Mouse (Mus musculus): ENCODE results near the gene Opcml. TPM values are rescaled to one million over a fixed set of nuclear protein-coding genes. Genes with fewer than 3 reads are reported as not detected.

The Opcml gene
- polyA plus RNA-seq, 2 experiments from 2014 or later = 0.40 TPM; not detected in 1

GRCm38 (mm10) chr9:28328434-28328833 is 537.9 kb downstream of the Opcml start:
- no peak for ATAC-seq

GRCm38 (mm10) chr9:28329477-28329876 is 538.9 kb downstream of the Opcml start:
- no peak for ATAC-seq

- no peak for ATAC-seq
Measured at GRCm38 (mm10) chr9:28336511-28337208, 546.1 kb downstream of the Opcml start.

- ATAC-seq = no peak
Measured at GRCm38 (mm10) chr9:28337837-28338236, 547.3 kb downstream of the Opcml start.

DNA sequence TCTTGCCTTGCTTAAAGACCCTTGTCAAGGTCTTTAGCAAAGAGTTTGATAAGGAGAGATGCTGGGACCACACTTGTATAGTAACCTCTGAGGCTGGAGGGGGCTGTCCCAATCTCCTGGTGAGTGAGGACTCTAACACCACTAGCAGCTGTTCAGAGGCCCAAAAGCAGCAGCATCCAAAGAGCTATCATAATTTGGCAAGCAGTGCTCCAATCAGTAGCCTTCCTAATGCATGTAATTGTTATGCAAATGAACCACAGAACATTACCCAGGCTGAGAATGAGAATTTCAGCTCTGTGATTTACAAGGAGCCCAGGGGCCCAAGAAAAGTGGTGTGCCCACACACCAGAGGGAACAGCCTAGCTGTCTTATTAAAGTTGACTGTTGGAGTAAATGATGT is 564.4 kb downstream of the Opcml start:
- ATAC-seq = no peak

GRCm38 (mm10) chr9:28357946-28358345 is 567.4 kb downstream of the Opcml start:
- ATAC-seq = no peak

- ATAC-seq = no peak
Measured at GRCm38 (mm10) chr9:28360691-28361090, 570.1 kb downstream of the Opcml start.

DNA sequence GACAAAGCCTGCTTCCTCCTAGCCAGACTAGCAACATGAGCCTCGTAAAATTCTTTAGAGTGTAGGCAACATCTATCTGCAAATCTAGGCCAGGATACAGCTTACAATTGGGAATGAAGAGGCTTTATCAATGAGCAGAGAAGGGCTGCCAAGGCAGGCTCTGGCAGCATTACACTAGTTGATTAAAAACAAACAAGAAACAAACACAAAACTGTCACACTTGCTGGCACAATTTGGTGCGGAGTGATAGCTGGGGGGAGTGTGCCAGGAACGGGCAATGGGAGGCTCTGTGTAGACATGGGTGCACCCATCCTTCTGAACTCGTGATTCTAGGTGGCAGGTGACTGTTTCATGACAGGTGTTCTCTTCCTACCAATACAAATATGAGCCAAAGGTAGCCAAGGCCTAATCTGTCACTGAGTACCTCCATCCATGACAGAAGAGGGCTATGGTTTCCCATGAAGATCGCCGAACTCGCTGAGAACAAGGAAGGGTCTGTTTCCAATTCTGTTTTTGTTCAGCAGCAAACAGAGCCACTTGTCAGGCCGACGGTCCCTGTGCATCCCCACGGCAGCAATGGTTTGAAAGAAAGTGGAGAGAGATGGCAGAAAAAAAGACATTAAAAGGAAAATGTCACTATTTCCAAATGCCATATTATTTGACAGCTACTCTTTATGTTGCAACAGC is 574.0 kb downstream of the Opcml start:
- no peak for ATAC-seq

GRCm38 (mm10) chr9:28365160-28365473 is 574.5 kb downstream of the Opcml start:
- no peak for ATAC-seq

- no peak for ATAC-seq
Measured at GRCm38 (mm10) chr9:28386527-28387175, 596.1 kb downstream of the Opcml start.

DNA sequence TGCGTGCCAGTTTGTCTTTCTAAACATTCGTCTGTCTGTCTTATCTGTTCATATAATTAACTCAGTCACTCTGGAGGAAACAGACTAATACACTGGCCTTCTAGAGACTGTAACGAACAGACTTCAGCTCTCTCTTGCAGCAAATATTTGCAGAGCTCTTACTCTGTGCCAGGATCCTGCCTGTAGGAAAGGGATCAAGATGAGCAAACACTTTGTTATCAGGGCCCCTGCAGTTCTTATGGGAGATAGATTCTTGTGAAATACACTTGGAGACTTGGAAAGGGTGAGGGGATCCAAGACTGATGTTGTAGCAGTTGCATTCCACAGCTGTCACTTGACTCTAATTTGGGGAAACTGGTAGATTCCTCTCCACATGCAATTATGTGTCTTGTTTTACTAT is 604.6 kb downstream of the Opcml start:
- no peak for ATAC-seq

GRCm38 (mm10) chr9:28395638-28396037 is 605.1 kb downstream of the Opcml start:
- no peak for ATAC-seq

DNA sequence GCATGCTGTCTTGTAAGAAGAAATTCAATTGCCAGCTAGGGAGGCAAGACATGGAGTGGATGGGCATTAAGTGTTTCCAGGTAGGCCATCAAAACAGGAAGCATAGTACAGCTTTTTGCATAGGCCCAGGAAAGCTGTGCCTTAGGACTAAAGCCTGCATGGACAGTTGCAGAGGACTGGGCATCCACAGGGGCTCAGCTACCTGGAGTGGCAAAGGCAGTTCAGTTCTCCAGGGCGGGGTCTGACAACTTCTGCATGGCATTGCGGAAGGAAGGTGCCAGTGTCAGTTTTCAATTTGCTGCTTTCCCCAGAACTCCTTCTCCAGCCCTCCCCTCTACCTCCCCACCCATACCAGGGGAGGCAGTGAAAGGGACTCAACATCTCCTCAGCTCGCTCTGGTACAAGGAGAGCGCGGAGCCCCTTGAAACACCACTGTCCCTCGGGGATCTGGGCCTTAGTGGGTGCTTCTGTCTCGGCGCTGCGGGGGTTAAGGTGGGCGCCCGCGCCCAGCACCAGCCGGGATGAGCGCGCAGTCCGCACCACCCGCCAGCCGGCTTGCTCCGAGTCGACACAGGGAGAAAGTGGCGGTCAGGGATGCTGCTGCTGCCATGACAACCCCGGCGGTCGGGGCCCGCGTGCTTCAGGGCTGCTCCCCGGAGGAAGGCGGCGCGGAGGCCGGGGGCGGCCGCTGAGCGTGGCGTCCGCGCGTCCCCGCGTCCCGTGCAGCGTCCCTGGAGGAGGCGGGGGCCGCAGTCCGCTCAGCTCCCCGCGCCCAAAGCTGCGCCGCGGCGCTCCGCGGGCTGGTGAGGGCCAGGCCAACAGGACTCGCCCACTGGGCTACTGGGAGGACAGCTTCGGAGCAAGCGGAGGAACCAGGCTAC is 612.4 kb downstream of the Opcml start:
- no peak for ATAC-seq

GRCm38 (mm10) chr9:28403831-28404562 is 613.4 kb downstream of the Opcml start:
- no peak for ATAC-seq

DNA sequence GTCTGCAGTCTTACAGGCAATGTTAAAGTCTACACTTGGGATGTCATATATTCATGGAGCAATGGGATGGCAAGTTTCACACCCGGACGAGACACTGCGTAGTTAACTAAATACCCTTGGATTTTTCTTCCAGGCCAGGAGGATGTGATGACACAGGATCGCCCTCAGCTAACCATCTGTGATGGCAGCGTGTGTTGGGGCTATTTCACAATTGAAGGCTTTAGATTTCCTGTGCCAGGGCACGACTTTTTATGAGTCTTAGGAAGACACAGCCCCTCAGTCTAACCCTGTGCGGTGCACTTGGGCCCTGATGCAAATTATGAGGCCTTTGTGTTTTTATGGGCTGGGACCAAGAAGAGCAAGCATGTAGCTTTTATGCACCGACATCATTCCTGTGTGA is 614.0 kb downstream of the Opcml start:
- ATAC-seq = no peak

DNA sequence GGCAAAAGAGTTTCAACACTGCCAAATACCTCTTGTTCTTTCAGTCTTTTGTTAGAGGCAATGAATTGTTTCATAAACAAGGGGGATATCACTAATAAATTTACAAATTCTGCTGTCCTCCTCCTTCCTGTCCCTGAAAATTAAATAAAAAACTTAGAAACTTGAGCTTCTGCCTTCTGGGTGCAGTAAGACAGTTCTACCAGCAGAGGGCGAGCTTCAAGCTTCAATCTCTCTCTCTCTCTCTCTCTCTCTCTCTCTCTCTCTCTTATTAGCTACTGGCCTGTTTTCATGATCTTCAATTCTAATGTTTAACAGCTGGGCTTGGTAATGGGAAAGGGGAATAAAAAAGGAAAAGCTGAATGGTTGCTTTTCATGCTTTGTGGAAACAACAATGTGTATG is 615.2 kb downstream of the Opcml start:
- ATAC-seq = no peak

DNA sequence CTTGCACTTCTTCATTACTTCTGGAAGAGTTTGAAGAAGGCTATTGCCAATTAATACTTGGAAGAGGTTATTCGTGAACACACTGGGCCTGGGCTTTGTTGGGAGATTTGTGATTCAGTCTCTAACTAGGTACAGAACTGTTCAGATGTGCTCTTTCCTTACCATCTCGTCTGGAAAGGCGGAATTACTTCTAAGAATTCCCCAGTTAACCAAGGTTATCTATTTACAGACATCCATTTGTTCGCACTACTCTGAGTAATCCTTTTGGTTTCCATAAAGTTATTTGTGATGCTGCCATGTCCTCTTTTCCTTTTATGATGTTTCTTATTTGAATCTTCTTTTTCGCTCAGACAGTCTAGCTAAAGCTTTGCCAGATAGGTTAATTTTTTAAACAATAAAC is 630.2 kb downstream of the Opcml start:
- no peak for ATAC-seq

GRCm38 (mm10) chr9:28423407-28423806 is 632.8 kb downstream of the Opcml start:
- ATAC-seq = no peak

- ATAC-seq = no peak
Measured at GRCm38 (mm10) chr9:28432159-28432558, 641.6 kb downstream of the Opcml start.

- ATAC-seq = no peak
Measured at GRCm38 (mm10) chr9:28438752-28439151, 648.2 kb downstream of the Opcml start.

DNA sequence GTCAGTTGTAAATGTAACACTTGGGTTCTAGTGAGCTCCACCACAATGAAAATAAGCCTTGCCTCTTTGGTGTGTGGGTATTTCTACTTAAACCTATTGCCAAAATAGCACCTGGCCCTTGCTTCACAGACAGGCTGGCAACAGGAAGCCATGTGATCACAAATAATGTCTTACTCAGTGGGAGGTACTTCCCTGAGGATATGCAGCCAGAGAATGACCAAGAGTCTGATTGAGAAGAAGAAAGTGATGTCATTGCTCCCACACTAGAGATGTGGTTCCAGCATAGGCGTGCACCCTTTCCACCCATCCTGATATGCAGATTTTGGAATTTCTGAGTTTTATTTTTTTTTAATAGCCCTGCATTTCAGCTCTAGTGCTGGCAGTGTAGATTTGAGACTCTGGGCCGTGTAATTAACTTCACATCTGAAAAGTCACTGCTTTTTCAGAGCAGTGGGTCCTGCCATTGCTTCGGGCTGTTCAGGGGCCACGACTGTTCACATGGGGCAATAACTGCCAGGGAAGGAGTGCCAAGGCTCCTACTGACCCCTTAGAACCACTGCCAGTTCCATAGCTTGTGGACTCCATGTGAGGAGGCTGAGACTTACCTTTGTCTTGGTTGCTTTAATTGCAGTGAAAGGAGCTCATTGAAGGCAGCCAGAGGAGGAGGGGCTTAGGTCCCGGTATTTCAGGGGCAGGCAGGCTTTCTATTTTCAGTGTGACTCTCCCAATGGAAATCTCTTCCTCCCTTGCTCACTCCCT is 649.0 kb downstream of the Opcml start:
- ATAC-seq = no peak
